ENCODE assay signal across 10 mouse cellular contexts in the genomic region with DNA sequence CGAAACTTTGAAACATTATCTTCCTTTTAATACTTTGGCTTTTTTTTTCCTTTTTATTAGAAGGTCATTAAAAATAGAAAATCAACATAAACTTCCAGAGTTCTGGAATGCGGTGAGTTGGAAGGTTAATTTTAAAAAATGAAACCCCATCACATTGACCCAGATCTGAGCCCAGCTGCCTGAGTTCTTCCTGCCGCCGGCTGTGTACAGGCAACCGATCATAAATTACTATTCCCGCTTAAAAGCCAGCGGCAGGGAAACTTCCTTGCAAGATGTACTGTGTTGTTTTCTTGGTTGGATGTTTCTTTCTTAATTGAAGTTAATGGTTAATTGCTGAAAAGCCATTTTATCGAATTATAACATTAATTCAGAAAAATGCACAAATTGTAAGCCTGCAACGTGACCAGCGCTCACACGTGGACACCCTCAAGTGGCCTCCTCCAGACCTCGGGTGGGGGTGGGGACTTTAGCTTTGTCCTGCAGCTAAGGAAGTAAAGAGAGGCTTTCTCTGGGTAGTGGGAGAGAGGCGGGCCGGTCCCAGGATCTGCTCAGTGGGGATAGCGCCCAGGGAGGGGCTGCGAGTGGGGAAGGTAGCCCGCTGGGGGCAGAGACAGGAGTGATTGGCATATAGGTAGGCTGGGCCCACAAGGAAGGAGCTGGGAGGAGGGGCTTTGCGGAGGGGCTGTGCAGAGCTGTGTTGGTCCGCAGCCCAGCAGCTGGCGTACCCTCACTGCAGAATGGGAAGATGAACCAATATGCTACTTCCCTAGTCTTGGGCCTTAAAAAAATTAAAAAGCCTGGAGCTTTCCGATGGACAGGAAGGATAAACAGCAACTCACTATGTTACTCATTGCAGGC. TPM values are rescaled to one million over a fixed set of nuclear protein-coding genes. Genes with fewer than 3 reads are reported as not detected.
DNase-seq lines count a peak whose midpoint lies in the region; ATAC-seq and TF ChIP-seq lines count a peak whose summit lies in the region.
"Had no signal": no experiment of that assay in that cellular context is flagged by ENCODE, and none has a peak within 500 bp of the region (broad histone marks: within the 10 kb centered on the region; RNA-seq: fewer than 3 reads in every experiment).

No protein-coding gene starts in this region.

- 52% methylated on average over 21 of the region's 21 CpGs for WGBS in intestine, postnatal 0 days
- 36% methylated on average over 21 of the region's 21 CpGs for WGBS in limb, embryonic 11.5 days
- 57% methylated on average over 21 of the region's 21 CpGs for whole genome bisulfite sequencing in forebrain, embryonic 15.5 days

- DNase-seq in retina, postnatal 1 day, result peak; percentile 72
- DNase-seq in retina, embryonic 14.5 days (ENCODE audit: low spot score), result no peak
- peak; percentile 73 for DNase-seq in limb, embryonic 11.5 days (ENCODE audit: low spot score)
- DNase-seq in right cerebral cortex, adult 2 months (ENCODE audit: low spot score in 2 of 2), result no peak
- no peak for DNase-seq in heart, postnatal 10 days
- DNase-seq: cerebellum, adult 11-12 months had no signal

- H3K27me3 ChIP-seq in intestine, postnatal 0 days (replicated peaks; ENCODE audit: control insufficient read depth, insufficient read depth, low read length), result no peaks in the 10 kb centered on the region
- no peaks in the 10 kb centered on the region for H3K27me3 ChIP-seq in limb, embryonic 11.5 days (ENCODE audit: control insufficient read depth, insufficient read depth, low read length)
- H3K27me3 ChIP-seq in forebrain, embryonic 15.5 days, result no peaks in the 10 kb centered on the region
- H3K27me3 ChIP-seq: embryonic facial prominence, embryonic 15.5 days had no signal

- H3K27ac ChIP-seq in intestine, postnatal 0 days (ENCODE audit: low read depth, low read length), result peak overlapping the region; percentile 28; the same call in 1 of the 2 replicates
- H3K27ac ChIP-seq in limb, embryonic 11.5 days (replicated peaks; ENCODE audit: low read depth, low read length), result peak overlapping the region; percentile 70
- H3K27ac ChIP-seq in forebrain, embryonic 15.5 days (replicated peaks), result no peak overlapping the region
- H3K27ac ChIP-seq: embryonic facial prominence, embryonic 15.5 days had no signal

- H3K4me1 ChIP-seq in intestine, postnatal 0 days (replicated peaks; ENCODE audit: control insufficient read depth, insufficient read depth, low read length), result no peaks in the 10 kb centered on the region
- peaks cover 11% of the 10 kb centered on the region for H3K4me1 ChIP-seq in limb, embryonic 11.5 days (ENCODE audit: control insufficient read depth, insufficient read depth, low read length)
- H3K4me1 ChIP-seq in forebrain, embryonic 15.5 days, result no peaks in the 10 kb centered on the region

- H3K4me3 ChIP-seq in intestine, postnatal 0 days (ENCODE audit: low read depth, low read length), result no peak overlapping the region
- H3K4me3 ChIP-seq in limb, embryonic 11.5 days (ENCODE audit: low read depth, low read length), result no peak overlapping the region
- no peak overlapping the region for H3K4me3 ChIP-seq in forebrain, embryonic 15.5 days
- H3K4me3 ChIP-seq: embryonic facial prominence, embryonic 15.5 days had no signal

- H3K36me3 ChIP-seq in intestine, postnatal 0 days (ENCODE audit: control insufficient read depth, insufficient read depth), result no peaks in the 10 kb centered on the region
- no peaks in the 10 kb centered on the region for H3K36me3 ChIP-seq in limb, embryonic 11.5 days (ENCODE audit: control insufficient read depth, insufficient read depth, low read length)
- no peaks in the 10 kb centered on the region for H3K36me3 ChIP-seq in forebrain, embryonic 15.5 days
- H3K36me3 ChIP-seq: embryonic facial prominence, embryonic 15.5 days had no signal

- intact Hi-C loops in heart, postnatal 10 days (cut with DNase I), result no loop called here

- H3K9ac ChIP-seq in intestine, postnatal 0 days (ENCODE audit: low read depth, low read length), result no peak overlapping the region
- H3K9ac ChIP-seq in limb, embryonic 11.5 days (ENCODE audit: low read length), result peak overlapping the region; percentile 12; the same call in 1 of the 2 replicates
- no peak overlapping the region for H3K9ac ChIP-seq in forebrain, embryonic 15.5 days (replicated peaks)
- H3K9ac ChIP-seq: embryonic facial prominence, embryonic 15.5 days had no signal

- no peak for ATAC-seq in intestine, postnatal 0 days
- ATAC-seq in limb, embryonic 11.5 days (ENCODE audit: insufficient number of reproducible peaks, low FRiP score, low TSS enrichment, low read depth), result peak; percentile 72; the same call in 1 of the 2 replicates
- no peak for ATAC-seq in forebrain, embryonic 15.5 days (replicated peaks)
- ATAC-seq: forebrain, embryonic 14.5 days had no signal

- TF ChIP-seq CTCF in intestine, postnatal 0 days (IDR thresholded peaks at IDR 0.05; ENCODE audit: low read depth), result no peak

- 0 out of 2 replicates have a peak, but pooled peaks cover 8% of the 10 kb centered on the region for H3K9me3 ChIP-seq in intestine, postnatal 0 days (ENCODE audit: control insufficient read depth)
- peaks cover 5% of the 10 kb centered on the region for H3K9me3 ChIP-seq in limb, embryonic 11.5 days (ENCODE audit: control insufficient read depth, low read length)
- peaks cover 5% of the 10 kb centered on the region; the same call in 1 of the 2 replicates for H3K9me3 ChIP-seq in forebrain, embryonic 15.5 days
- H3K9me3 ChIP-seq: embryonic facial prominence, embryonic 15.5 days had no signal

- no peak overlapping the region for H3K4me2 ChIP-seq in intestine, postnatal 0 days (replicated peaks; ENCODE audit: low read depth)
- 0 out of 2 replicates have a peak overlapping the region, but pooled peaks have one; percentile 24 for H3K4me2 ChIP-seq in limb, embryonic 11.5 days (ENCODE audit: low read depth, severe bottlenecking)
- H3K4me2 ChIP-seq in forebrain, embryonic 15.5 days (replicated peaks), result no peak overlapping the region
- H3K4me2 ChIP-seq: embryonic facial prominence, embryonic 15.5 days had no signal

RNA-seq across cellular contexts. Expression of a gene that starts 14.2 kb away (rescaled TPM):
- 74.5 and 81.5 TPM in 2 replicates for polyA plus RNA-seq in intestine, postnatal 0 days (2015; fragmentation: Nextera tagmentation; extraction: Ambion mirVana)
- 208 and 226 TPM in 2 replicates for polyA plus RNA-seq in limb, embryonic 11.5 days (2014; fragmentation: Nextera tagmentation; extraction: Ambion mirVana)
- total RNA-seq in heart, postnatal 10 days (2021), result 10 to 100 TPM; 70.0 to 71.1 TPM
- polyA plus RNA-seq in forebrain, embryonic 15.5 days (2015; fragmentation: Nextera tagmentation; extraction: Ambion mirVana), result 126 and 128 TPM in 2 replicates

Comparison
In these comparisons a context has a peak if more than half of its experiments do, and no peak if none do; other contexts are left out.
1. DNase-seq: peak in retina, postnatal 1 day (single experiment) and limb, embryonic 11.5 days (single experiment); none in retina, embryonic 14.5 days (single experiment), right cerebral cortex, adult 2 months (0 of 2) and heart, postnatal 10 days (0 of 2).